Mouse (Mus musculus): ENCODE results near the gene Slc37a3. TPM values are rescaled to one million over a fixed set of nuclear protein-coding genes. Genes with fewer than 3 reads are reported as not detected.

Slc37a3 gene
- polyA plus RNA-seq, 1 experiment from 2014 or later, result 58.2 TPM

Other genes with a start within 250 kb of the Slc37a3 start
- 4.7 and 6.0 TPM in 2 replicates for gene Kdm7a, start 170.9 kb downstream of the Slc37a3 start, polyA plus RNA-seq (2015; fragmentation: Nextera tagmentation; extraction: Ambion mirVana)
- gene Rab19, start 3.5 kb upstream of the Slc37a3 start, polyA plus RNA-seq (2015; fragmentation: Nextera tagmentation; extraction: Ambion mirVana), result 0.12 and 0.16 TPM in 2 replicates
- 231 and 232 TPM in 2 replicates for gene Mkrn1, start 42.8 kb upstream of the Slc37a3 start, polyA plus RNA-seq (2015; fragmentation: Nextera tagmentation; extraction: Ambion mirVana)
- gene Dennd2a, start 180.2 kb upstream of the Slc37a3 start, polyA plus RNA-seq (2015; fragmentation: Nextera tagmentation; extraction: Ambion mirVana), result 18.7 and 25.1 TPM in 2 replicates
- 41.3 and 47.1 TPM in 2 replicates for gene Adck2, start 196.2 kb upstream of the Slc37a3 start, polyA plus RNA-seq (2015; fragmentation: Nextera tagmentation; extraction: Ambion mirVana)
- gene Gm42420, start 208.1 kb upstream of the Slc37a3 start, polyA plus RNA-seq (2015; fragmentation: Nextera tagmentation; extraction: Ambion mirVana), result 0.59 and 3.5 TPM in 2 replicates
- gene Ndufb2, start 214.9 kb upstream of the Slc37a3 start, polyA plus RNA-seq (2015; fragmentation: Nextera tagmentation; extraction: Ambion mirVana), result 499 and 517 TPM in 2 replicates